Mouse (Mus musculus) activated CD4-positive, CD25-positive, alpha-beta regulatory T cell (primary cell): ENCODE measurements around the gene Tbkbp1. TPM values are rescaled to one million over a fixed set of nuclear protein-coding genes. Genes with fewer than 3 reads are reported as not detected.

Experiments
- polyA plus RNA-seq, 2 experiments: library from polyadenylated mRNA; unstranded; fragments of 100-300 nt; shearing (Covaris generic); gene quantifications; one replicate each; pipeline ENCODE4 v1.2.1; 2017

Gene Tbkbp1
- polyA plus RNA-seq = under 1 TPM; 0.34 to 0.72 TPM

DNA sequence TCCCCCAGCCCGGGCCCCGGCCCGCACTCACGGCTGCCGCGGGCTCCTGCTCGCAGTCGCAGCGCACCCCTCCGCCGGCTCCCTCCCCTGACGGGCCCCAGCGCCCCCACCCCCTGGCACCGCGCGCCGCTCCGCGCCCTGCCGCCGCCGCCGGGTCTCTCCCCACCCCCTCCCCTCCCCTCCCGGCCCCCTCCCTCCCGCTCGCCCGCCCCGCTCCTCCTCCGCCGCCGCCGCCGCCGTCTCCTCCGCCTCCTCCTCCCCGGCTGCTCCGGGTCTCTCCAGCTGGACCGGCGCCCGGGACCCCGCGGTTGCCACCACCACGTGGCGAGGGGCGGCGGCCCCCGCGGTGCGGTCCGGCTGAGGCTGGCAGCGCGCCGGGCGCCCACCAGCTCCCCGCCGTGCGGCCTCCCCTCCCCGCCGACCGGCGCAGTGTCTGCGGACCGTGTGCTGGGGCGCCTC, at the start of gene Tbkbp1:
TSS of gene Tbkbp1 (minus strand) at position 153 of the 459 bp plus-strand sequence.

DNA sequence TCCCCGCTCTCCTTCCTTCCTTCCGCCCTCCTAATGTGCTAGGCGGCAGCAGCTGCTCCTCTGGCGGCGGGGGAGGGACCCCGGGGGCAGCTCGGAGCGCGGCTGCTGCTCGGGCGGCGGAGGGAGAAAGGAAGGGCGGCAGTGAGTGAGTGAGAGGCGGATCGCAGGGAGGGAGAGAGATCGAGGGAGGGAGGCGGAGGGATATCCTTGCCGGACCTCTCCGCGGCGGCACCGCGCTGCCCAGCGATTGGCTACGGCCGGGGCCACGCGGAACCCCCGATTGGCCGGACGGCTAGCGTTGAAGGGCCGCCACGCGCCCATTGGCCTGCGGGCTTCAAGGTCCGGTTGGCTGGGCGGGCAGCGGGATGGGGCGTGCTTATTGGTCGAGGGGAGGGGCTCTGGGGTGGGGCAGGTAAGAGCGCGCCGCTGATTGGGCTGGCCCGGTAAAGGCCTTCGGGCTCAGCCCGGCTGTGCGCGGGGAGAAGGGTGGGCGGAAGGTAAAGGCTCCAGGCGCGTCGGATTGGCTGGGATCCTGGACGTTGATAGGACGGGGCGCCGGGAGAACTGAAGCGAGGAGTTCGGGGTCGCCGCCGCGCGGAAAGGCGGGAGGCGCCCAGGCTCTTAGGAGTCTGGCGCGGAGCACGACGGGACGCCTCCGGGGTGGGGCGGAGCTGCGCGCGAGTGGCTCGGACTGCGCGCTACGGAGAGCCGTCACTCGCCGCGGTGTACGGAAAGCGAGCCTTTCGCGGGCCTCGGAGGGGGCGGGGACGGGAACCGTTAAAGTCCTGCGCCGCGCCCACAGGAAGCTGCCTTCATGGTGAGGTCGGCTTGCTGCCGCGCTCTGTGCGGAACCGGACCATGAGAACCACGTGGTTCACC, 36.7 kb upstream of the Tbkbp1 start, which contains the start of gene Kpnb1:
TSS of gene Kpnb1 (minus strand) at position 118 of the 879 bp plus-strand sequence.

DNA sequence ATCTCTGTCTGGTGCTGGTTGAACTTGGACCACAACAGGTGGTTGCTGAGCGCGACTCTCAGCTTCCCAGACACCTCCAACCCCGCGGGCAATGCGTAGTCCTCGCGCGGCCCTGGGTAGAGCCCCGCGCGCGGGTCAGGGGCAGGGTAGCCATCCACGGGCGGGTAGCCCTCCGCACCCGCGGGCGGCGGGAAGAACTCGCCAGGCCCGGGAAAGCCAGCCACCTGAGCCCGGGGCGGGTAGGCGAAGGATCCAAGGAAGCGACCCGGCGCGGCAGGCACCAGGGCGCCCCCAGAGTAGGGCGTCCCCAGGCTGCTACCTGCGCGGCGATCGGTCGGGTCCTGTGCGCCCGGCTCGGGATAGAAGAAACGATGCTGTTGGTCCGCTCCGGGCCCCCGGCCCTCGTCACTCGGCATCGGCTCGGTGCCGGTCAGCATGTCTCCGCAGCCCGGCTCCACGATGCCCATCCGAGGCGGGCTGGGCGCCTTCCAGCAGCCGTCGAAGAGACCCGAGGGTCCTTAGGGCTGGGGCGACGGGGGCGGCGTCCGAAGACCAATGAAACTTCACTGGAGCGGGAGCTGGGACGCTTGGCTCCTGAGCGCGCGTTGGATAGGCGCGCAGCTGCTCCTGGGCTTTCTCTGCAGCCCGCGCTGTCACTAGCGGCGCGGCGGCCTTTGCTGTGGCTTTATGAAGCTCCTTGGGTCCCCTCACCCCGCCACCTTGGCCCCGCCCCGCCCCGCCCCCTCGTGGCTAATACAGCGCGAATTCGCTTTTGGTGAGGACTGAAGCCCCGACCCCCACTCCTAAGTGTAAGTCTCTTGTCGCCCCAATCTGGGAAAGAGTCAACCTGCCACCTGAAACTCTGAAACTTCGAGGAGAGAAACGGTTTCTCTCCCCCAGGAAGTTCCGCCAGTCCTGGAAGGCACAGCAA, 36.4 kb downstream of the Tbkbp1 start, which contains the start of gene Tbx21:
TSS of gene Tbx21 (minus strand) at position 661 of the 931 bp plus-strand sequence.

Other genes with a start within 250 kb of the Tbkbp1 start
- 100 to 1,000 TPM in 1 of 2 experiments, 10 to 100 TPM in 1; 65.7 to 112 TPM for gene Cdk5rap3, start 235.0 kb downstream of the Tbkbp1 start, polyA plus RNA-seq
- under 1 TPM in 1 of 2 experiments, not detected in 1; 0.49 TPM for gene Prr15l, start 223.4 kb downstream of the Tbkbp1 start, polyA plus RNA-seq
- gene Pnpo, start 207.5 kb downstream of the Tbkbp1 start, polyA plus RNA-seq = 10 to 100 TPM; 36.8 to 52.3 TPM
- 10 to 100 TPM; 49.0 to 58.2 TPM for gene Sp2, start 168.5 kb downstream of the Tbkbp1 start, polyA plus RNA-seq
- gene Sp6, start 138.1 kb downstream of the Tbkbp1 start, polyA plus RNA-seq = 1 to 10 TPM; 5.6 to 8.8 TPM
- 10 to 100 TPM in 1 of 2 experiments, 1 to 10 TPM in 1; 10.0 to 14.0 TPM for gene Scrn2, start 121.6 kb downstream of the Tbkbp1 start, polyA plus RNA-seq
- gene Lrrc46, start 110.1 kb downstream of the Tbkbp1 start, polyA plus RNA-seq = under 1 TPM in 1 of 2 experiments, not detected in 1; 0.17 TPM
- gene Mrpl10, start 109.9 kb downstream of the Tbkbp1 start, polyA plus RNA-seq = 10 to 100 TPM; 74.7 to 77.3 TPM
- 10 to 100 TPM; 30.9 to 31.1 TPM for gene Osbpl7, start 100.9 kb downstream of the Tbkbp1 start, polyA plus RNA-seq
- 10 to 100 TPM; 14.4 to 46.9 TPM for gene Tbx21, start 36.2 kb downstream of the Tbkbp1 start, polyA plus RNA-seq
- gene Kpnb1, start 36.4 kb upstream of the Tbkbp1 start, polyA plus RNA-seq = 10 to 100 TPM; 30.6 to 31.8 TPM
- gene Npepps, start 129.1 kb upstream of the Tbkbp1 start, polyA plus RNA-seq = 10 to 100 TPM; 31.0 to 47.1 TPM
- gene Mrpl45, start 164.2 kb upstream of the Tbkbp1 start, polyA plus RNA-seq = 10 to 100 TPM; 22.0 to 31.1 TPM
- gene Gpr179, start 200.6 kb upstream of the Tbkbp1 start, polyA plus RNA-seq = under 1 TPM; 0.07 to 0.70 TPM
- gene Socs7, start 211.1 kb upstream of the Tbkbp1 start, polyA plus RNA-seq = 1 to 10 TPM; 1.2 to 1.9 TPM